Mouse (Mus musculus) forebrain, embryonic 16.5 days (tissue): ENCODE measurements at regions not wholly inside any gene's neighbourhood (a gene's known extent, or its start where the extent isn't known, plus 50 kb on each side); places are given as distances from the start of the nearest gene placed in this dataset.

Experiments
- ATAC-seq: fragments of 200-750 bp; cut with Nextera tagmentation; 2 replicates; pipeline ENCODE4 v1.8.0; 2017; ENCODE audit warnings: mild to moderate bottlenecking, moderate library complexity
- H3K27ac ChIP-seq: fragments of 300-500 bp; sonication (generic); 2 replicates; pipeline ENCODE4 v1.5.1; 2014; ENCODE audit warnings: low read length, control low read depth
- H3K27me3 ChIP-seq: fragments of 300-500 bp; sonication (generic); replicated peaks from 2 replicates; pipeline ENCODE4 v1.6.1; 2014; ENCODE audit warnings: low read length; ENCODE audit not compliant: control insufficient read depth, insufficient read depth
- H3K36me3 ChIP-seq: fragments of 300-500 bp; sonication (generic); 2 replicates; pipeline ENCODE4 v1.6.1; 2014; ENCODE audit not compliant: control insufficient read depth, insufficient read depth
- H3K4me1 ChIP-seq: fragments of 300-500 bp; sonication (generic); replicated peaks from 2 replicates; pipeline ENCODE4 v1.6.1; 2014; ENCODE audit warnings: low read length; ENCODE audit not compliant: control insufficient read depth, insufficient read depth
- H3K4me2 ChIP-seq: fragments of 300-500 bp; sonication (generic); 2 replicates; pipeline ENCODE4 v1.6.1; 2014; ENCODE audit warnings: mild to moderate bottlenecking, low read length, control low read depth
- H3K4me3 ChIP-seq: fragments of 300-500 bp; sonication (generic); replicated peaks from 2 replicates; pipeline ENCODE4 v1.5.1; 2014; ENCODE audit warnings: mild to moderate bottlenecking, low read length, control low read depth
- H3K9ac ChIP-seq: fragments of 300-500 bp; sonication (generic); replicated peaks from 2 replicates; pipeline ENCODE4 v1.6.1; 2014; ENCODE audit warnings: low read depth, low read length, control low read depth
- H3K9me3 ChIP-seq: fragments of 300-500 bp; sonication (generic); 2 replicates; pipeline ENCODE4 v1.6.1; 2016; ENCODE audit warnings: low read length; ENCODE audit not compliant: control insufficient read depth
- WGBS: fragments of 180-500 bp; shearing (Covaris S2); extraction: QIAGEN DNeasy Blood & Tissue Kit; methylation state at CpG from one replicate; pipeline ENCODE4 v1.1.7; 2014; 5-methylcytosine and 5-hydroxymethylcytosine counted together

DNA sequence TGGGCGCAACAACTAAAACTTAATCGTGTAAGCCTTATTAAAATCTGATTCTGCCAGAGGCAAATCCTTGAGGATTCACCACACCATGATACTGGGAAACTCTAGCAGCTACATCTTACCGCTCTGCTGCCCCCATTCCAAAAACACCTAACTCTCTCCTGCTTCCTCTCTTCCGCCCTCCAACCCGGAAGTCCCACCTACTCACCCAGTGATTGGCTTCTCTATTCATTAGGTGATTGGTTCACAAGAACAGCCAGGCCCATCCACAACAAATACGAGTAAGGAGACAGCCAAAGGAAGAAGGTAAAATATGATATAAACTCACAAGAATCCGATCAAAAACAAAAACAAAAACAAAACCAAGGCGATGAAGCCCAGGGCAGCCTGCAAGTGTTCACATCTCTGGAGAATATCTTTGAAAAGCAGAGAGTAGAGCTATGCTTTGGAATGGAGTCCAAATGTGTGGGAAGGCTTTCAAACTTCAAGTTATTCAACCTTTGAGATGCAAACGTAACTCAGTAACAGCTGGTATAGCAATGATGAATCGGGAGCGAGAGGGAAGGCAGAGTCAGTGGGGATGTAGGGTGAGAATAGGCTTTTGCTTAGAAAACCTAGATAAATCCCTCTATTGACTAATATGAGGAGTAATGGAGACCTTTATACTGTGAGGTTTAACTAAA, 76.5 kb upstream of the Arid2 start:
- Histone ChIP-seq H3K27me3 (no peaks in the 10 kb centered on the region), H3K9ac (no peak overlapping the region), H3K27ac (no peak overlapping the region), H3K4me3 (no peak overlapping the region), H3K9me3 (no peaks in the 10 kb centered on the region), H3K4me1 (no peaks in the 10 kb centered on the region), H3K4me2 (no peak overlapping the region), H3K36me3 (no peaks in the 10 kb centered on the region)
- ATAC-seq, result no peak
- 85% methylated on average over 11 of the region's 11 CpGs for WGBS

DNA sequence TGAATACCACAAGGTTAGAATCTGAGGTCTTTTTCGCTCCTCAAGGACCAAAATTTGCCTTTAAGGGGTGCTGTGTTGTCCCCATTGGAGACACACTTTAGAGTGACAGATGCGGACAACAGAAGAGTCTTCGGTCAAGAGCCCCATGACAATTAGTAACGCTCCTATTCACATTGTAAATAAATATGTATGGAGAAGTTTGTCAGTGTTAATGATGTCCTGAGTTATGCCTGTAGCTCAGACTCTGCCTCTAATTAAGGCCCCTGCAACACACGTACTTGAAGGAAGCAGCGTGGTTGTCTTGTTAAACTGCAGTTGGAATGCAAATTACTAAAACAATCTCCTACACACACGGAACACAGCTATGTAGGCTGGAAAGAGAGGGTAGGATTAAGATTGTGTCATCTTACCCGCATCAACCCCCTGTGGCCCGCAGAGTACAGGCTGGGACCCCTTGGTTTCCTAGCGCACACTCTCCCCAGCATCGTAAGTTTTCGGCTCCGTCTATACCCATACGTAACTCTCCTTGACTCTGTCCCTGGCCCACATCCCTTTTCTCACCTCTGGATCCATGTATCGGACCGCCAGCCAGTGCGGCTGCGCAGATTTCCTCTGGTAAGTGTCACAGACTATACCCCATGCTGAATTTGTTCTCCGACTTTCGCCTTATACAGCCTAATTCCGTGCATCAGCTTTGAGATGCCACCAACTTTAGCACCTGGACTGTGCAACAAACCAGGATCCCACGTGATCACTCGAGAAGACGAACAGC, 73.6 kb upstream of the Arid2 start:
- no peak overlapping the region for H3K9ac ChIP-seq
- WGBS, result 73% methylated on average over 24 of the region's 24 CpGs

DNA sequence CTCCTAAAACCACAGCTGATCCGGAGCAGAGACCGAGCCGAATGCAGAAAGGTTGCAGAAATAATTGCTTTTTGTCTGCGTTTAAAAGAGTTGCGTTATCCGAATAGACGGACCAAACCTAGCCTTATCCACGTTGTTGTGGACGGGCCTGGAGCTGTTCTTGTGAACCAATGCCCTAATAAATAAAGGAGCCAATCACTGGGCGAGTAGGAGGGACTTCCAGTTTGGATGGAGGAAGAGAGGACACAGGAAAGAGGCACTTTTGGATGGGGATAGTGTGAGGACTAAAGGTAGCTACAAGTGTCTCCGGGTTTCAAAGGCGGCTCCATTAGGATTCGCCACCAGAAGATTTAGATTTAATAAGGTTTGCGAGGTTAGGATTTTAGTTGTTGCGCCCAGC, 69.4 kb upstream of the Arid2 start:
- Histone ChIP-seq H3K27me3 (no peaks in the 10 kb centered on the region), H3K27ac (no peak overlapping the region), H3K4me2 (no peak overlapping the region), H3K9me3 (no peaks in the 10 kb centered on the region), H3K9ac (no peak overlapping the region), H3K4me3 (no peak overlapping the region), H3K36me3 (no peaks in the 10 kb centered on the region), H3K4me1 (no peaks in the 10 kb centered on the region)
- ATAC-seq, result no peak
- 94% methylated on average over 15 of the region's 15 CpGs for WGBS

More for the DNA sequence above, 73.6 kb upstream of the Arid2 start:
- H3K27me3 ChIP-seq, result no peaks in the 10 kb centered on the region
- H3K9me3 ChIP-seq, result no peaks in the 10 kb centered on the region
- no peaks in the 10 kb centered on the region for H3K4me1 ChIP-seq
- ATAC-seq, result no peak
- no peak overlapping the region for H3K4me3 ChIP-seq
- H3K27ac ChIP-seq, result no peak overlapping the region
- H3K36me3 ChIP-seq, result no peaks in the 10 kb centered on the region
- H3K4me2 ChIP-seq, result no peak overlapping the region

DNA sequence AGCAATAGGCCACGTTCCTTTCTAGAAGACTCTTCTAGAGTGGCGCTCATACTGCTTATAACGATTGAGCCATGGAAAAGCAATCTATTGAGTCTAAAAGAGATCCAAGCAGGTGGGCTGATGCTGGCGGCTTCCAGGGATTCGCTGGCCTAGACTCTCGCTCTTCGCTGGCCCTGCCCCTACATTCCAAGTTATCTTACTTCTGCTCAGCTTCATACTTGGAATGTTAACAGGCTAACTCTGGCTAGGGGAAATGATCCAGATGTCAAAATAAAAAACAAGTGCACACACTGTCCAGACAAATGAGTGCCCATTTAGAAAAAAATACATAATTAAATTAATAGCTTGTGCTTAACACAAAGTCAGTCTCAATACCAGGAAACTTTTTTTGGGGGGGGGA, 67.6 kb upstream of the Arid2 start:
- Histone ChIP-seq H3K36me3 (no peaks in the 10 kb centered on the region), H3K9me3 (no peaks in the 10 kb centered on the region), H3K27me3 (no peaks in the 10 kb centered on the region), H3K4me1 (no peaks in the 10 kb centered on the region), H3K9ac (no peak overlapping the region), H3K4me2 (no peak overlapping the region), H3K4me3 (no peak overlapping the region), H3K27ac (no peak overlapping the region)
- 83% methylated on average over 7 of the region's 7 CpGs for WGBS
- ATAC-seq, result no peak

DNA sequence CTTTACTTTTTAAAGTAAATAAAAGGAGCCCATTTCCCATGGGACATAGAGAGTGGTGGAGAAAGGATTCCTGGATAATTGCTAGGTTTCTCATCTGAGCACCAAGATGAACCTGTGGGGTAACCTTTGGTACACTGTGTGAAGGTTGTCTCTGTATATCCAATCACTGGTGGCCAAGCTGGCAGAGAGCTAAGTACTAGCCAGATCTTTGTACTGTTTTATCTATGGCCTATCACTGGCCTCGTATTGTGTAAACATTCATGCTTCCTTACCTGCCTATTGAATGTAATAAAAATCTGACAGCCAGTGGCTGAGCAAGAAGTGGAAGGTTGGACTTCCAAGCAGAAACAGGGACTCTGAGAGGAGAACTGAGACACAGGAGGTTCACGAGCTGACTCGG, 55.3 kb upstream of the Arid2 start:
- Histone ChIP-seq H3K4me2 (no peak overlapping the region), H3K27me3 (no peaks in the 10 kb centered on the region), H3K4me3 (no peak overlapping the region), H3K9me3 (no peaks in the 10 kb centered on the region), H3K27ac (no peak overlapping the region), H3K9ac (no peak overlapping the region), H3K36me3 (no peaks in the 10 kb centered on the region), H3K4me1 (0 out of 2 replicates have a peak, but pooled peaks cover 3% of the 10 kb centered on the region)
- 97% methylated on average over 3 of the region's 3 CpGs for WGBS
- no peak for ATAC-seq

DNA sequence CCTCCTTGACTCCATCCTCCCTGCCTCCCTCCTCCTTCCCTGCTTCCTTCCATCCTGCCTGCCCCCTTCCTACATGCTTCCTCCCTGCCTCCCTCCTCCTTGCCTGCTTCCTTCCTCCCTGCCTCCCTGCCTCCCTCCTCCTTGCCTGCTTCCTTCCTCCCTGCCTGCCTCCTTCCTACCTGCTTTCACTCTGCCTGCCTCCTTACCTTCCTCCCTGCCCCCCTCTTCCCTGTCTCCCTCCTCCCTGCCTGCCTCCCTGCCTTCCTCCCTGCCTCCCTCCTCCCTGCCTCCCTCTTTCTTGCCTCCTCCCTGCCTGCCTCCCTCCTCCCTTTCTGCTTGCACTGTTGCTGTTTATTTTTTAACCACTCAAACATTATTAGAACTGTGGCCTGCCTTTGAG, 54.2 kb upstream of the Arid2 start:
- no peak overlapping the region for H3K27ac ChIP-seq
- peak; percentile 43; the same call in 1 of the 2 replicates for ATAC-seq
- H3K36me3 ChIP-seq, result no peaks in the 10 kb centered on the region
- H3K9ac ChIP-seq, result no peak overlapping the region
- 0 out of 2 replicates have a peak, but pooled peaks cover 3% of the 10 kb centered on the region for H3K4me1 ChIP-seq
- H3K27me3 ChIP-seq, result no peaks in the 10 kb centered on the region
- H3K4me2 ChIP-seq, result no peak overlapping the region
- no peaks in the 10 kb centered on the region for H3K9me3 ChIP-seq
- no peak overlapping the region for H3K4me3 ChIP-seq

DNA sequence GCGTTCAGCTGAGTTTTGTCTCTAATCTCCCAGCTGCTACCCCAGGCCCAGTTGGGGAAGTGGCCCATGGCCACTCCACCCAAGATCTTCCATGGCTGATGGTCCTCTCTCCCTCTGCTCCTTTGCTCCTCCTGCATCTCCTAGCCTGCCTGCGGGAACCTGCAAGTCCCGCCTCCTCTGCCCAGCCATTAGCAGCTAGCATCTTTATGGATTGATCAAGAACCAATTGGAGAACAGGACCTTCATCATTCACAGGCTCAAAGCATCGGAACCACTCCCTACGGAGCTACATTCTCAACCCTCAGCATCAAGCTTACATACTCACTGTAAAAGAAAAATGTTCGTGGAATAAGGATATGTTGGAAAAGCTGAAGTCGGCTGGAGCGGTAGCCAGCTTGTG, 52.5 kb upstream of the Arid2 start:
- H3K4me1 ChIP-seq, result 0 out of 2 replicates have a peak, but pooled peaks cover 3% of the 10 kb centered on the region
- WGBS, result 60% methylated on average over 8 of the region's 8 CpGs
- no peak overlapping the region for H3K27ac ChIP-seq
- H3K36me3 ChIP-seq, result no peaks in the 10 kb centered on the region
- no peak overlapping the region for H3K9ac ChIP-seq
- no peak overlapping the region for H3K4me2 ChIP-seq
- H3K4me3 ChIP-seq, result no peak overlapping the region
- no peaks in the 10 kb centered on the region for H3K27me3 ChIP-seq
- ATAC-seq, result no peak
- H3K9me3 ChIP-seq, result no peaks in the 10 kb centered on the region
